Mouse (Mus musculus): ENCODE measurements around the gene Camk1d. TPM values are rescaled to one million over a fixed set of nuclear protein-coding genes. Genes with fewer than 3 reads are reported as not detected.
"Not testable (repeated sequence)": the region's sequence is repeated elsewhere in the genome, so short reads cannot be mapped to it uniquely, and the experiment has no call there.

Gene Camk1d
- total RNA-seq, 2 experiments from 2014 or later, result 6.6 TPM

- DNase-seq, result no peak
Observed at GRCm38 (mm10) chr2:5398043-5398442, 316.3 kb downstream of the Camk1d start.

GRCm38 (mm10) chr2:5397468-5397867 is 316.8 kb downstream of the Camk1d start:
- no peak for DNase-seq

- no peak for DNase-seq
Observed at GRCm38 (mm10) chr2:5396415-5396814, 317.9 kb downstream of the Camk1d start.

- DNase-seq, result no peak
Observed at GRCm38 (mm10) chr2:5395873-5396272, 318.4 kb downstream of the Camk1d start.

GRCm38 (mm10) chr2:5392921-5393320 is 321.4 kb downstream of the Camk1d start:
- no peak for DNase-seq

- no peak for DNase-seq
Observed at GRCm38 (mm10) chr2:5392470-5392869, 321.8 kb downstream of the Camk1d start.

GRCm38 (mm10) chr2:5388381-5388780 is 325.9 kb downstream of the Camk1d start:
- DNase-seq, result no peak

GRCm38 (mm10) chr2:5381712-5382710 is 332.3 kb downstream of the Camk1d start:
- no peak for DNase-seq

GRCm38 (mm10) chr2:5380973-5381372 is 333.3 kb downstream of the Camk1d start:
- no peak for DNase-seq

GRCm38 (mm10) chr2:5378922-5379321 is 335.4 kb downstream of the Camk1d start:
- DNase-seq, result not testable (repeated sequence)

GRCm38 (mm10) chr2:5378066-5378672 is 336.1 kb downstream of the Camk1d start:
- no peak for DNase-seq

- DNase-seq, result no peak
Observed at GRCm38 (mm10) chr2:5372886-5373429, 341.4 kb downstream of the Camk1d start.

- DNase-seq, result no peak
Observed at GRCm38 (mm10) chr2:5371316-5371715, 343.0 kb downstream of the Camk1d start.

- no peak for DNase-seq
Observed at GRCm38 (mm10) chr2:5370591-5370990, 343.7 kb downstream of the Camk1d start.

- no peak for DNase-seq
Observed at GRCm38 (mm10) chr2:5363836-5364235, 350.5 kb downstream of the Camk1d start.

GRCm38 (mm10) chr2:5358049-5358448 is 356.3 kb downstream of the Camk1d start:
- DNase-seq, result no peak

GRCm38 (mm10) chr2:5357056-5357455 is 357.3 kb downstream of the Camk1d start:
- no peak for DNase-seq

GRCm38 (mm10) chr2:5352821-5353522 is 361.3 kb downstream of the Camk1d start:
- DNase-seq, result no peak

GRCm38 (mm10) chr2:5345344-5345743 is 369.0 kb downstream of the Camk1d start:
- no peak for DNase-seq

GRCm38 (mm10) chr2:5327533-5328250 is 386.6 kb downstream of the Camk1d start:
- DNase-seq, result no peak

- DNase-seq, result no peak
Observed at GRCm38 (mm10) chr2:5324806-5325205, 389.5 kb downstream of the Camk1d start.
